Mouse (Mus musculus) neural tube, embryonic 11.5 days (tissue): ENCODE measurements around the gene Anp32e. TPM values are rescaled to one million over a fixed set of nuclear protein-coding genes. Genes with fewer than 3 reads are reported as not detected.
A peak's percentile ranks its signal among the peaks of the same experiment; 100 is the strongest.

Experiments
- ATAC-seq: fragments of 200-750 bp; cut with Nextera tagmentation; 2 replicates; pipeline ENCODE4 v1.8.0; 2017; ENCODE audit warnings: moderate number of reproducible peaks, mild to moderate bottlenecking, moderate TSS enrichment, moderate library complexity; ENCODE audit not compliant: insufficient read depth, low FRiP score, low TSS enrichment
- DNase-seq: peaks from one replicate; pipeline ENCODE4 v3.0.0-alpha.2; 2015; ENCODE audit warnings: low spot score
- H3K27ac ChIP-seq: fragments of 300-500 bp; sonication (generic); 2 replicates; pipeline ENCODE4 v1.5.1; 2014; ENCODE audit warnings: low read depth, mild to moderate bottlenecking, low read length
- H3K27me3 ChIP-seq: fragments of 300-500 bp; sonication (generic); 2 replicates; pipeline ENCODE4 v1.6.1; 2014; ENCODE audit warnings: mild to moderate bottlenecking, low read length, mixed read lengths; ENCODE audit not compliant: control insufficient read depth, insufficient read depth
- H3K36me3 ChIP-seq: fragments of 300-500 bp; sonication (generic); 2 replicates; pipeline ENCODE4 v1.6.1; 2014; ENCODE audit warnings: mild to moderate bottlenecking, low read length, moderate library complexity, mixed read lengths; ENCODE audit not compliant: control insufficient read depth, insufficient read depth
- H3K4me1 ChIP-seq: fragments of 300-500 bp; sonication (generic); 2 replicates; pipeline ENCODE4 v1.6.1; 2014; ENCODE audit warnings: low read length, mixed read lengths; ENCODE audit not compliant: control insufficient read depth, insufficient read depth
- H3K4me2 ChIP-seq: fragments of 300-500 bp; sonication (generic); 2 replicates; pipeline ENCODE4 v1.6.1; 2014; ENCODE audit warnings: low read depth, mild to moderate bottlenecking, moderate library complexity
- H3K4me3 ChIP-seq: fragments of 300-500 bp; sonication (generic); 2 replicates; pipeline ENCODE4 v1.5.1; 2014; ENCODE audit warnings: low read depth, low read length
- H3K9ac ChIP-seq: fragments of 300-500 bp; sonication (generic); 2 replicates; pipeline ENCODE4 v1.6.1; 2014; ENCODE audit warnings: mild to moderate bottlenecking, low read length
- H3K9me3 ChIP-seq: fragments of 300-500 bp; sonication (generic); 2 replicates; pipeline ENCODE4 v1.6.1; 2016; ENCODE audit warnings: low read length; ENCODE audit not compliant: control insufficient read depth
- WGBS: fragments of 180-500 bp; shearing (Covaris S2); extraction: QIAGEN DNeasy Blood & Tissue Kit; methylation state at CpG from one replicate; pipeline ENCODE4 v1.1.7; 2014; 5-methylcytosine and 5-hydroxymethylcytosine counted together
- polyA plus RNA-seq: library from polyadenylated mRNA; unstranded; fragments of >200 nt; fragmentation: Nextera tagmentation; extraction: Ambion mirVana; gene quantifications from 2 replicates; pipeline ENCODE4 v1.2.1, GENCODE M21; 2014

The Anp32e gene
- polyA plus RNA-seq, 1 experiment from 2014 or later, result 131 TPM

- Histone ChIP-seq H3K4me3 (no peak overlapping the region; the same call in 1 of the 2 replicates), H3K27me3 (no peaks in the 10 kb centered on the region), H3K9me3 (no peaks in the 10 kb centered on the region), H3K27ac (no peak overlapping the region), H3K9ac (no peak overlapping the region), H3K4me1 (peaks cover 13% of the 10 kb centered on the region), H3K36me3 (no peaks in the 10 kb centered on the region), H3K4me2 (no peak overlapping the region)
- DNase-seq, result no peak
- no peak for ATAC-seq
Measured at GRCm38 (mm10) chr3:95902373-95902625, 26.7 kb upstream of the Anp32e start.

GRCm38 (mm10) chr3:95902643-95903042 is 26.4 kb upstream of the Anp32e start:
- H3K36me3 ChIP-seq, result no peaks in the 10 kb centered on the region
- no peak for DNase-seq
- peak overlapping the region; percentile 13; the same call in 1 of the 2 replicates for H3K4me3 ChIP-seq
- H3K27ac ChIP-seq, result no peak overlapping the region
- no peaks in the 10 kb centered on the region for H3K9me3 ChIP-seq
- no peak overlapping the region for H3K4me2 ChIP-seq
- 34% methylated on average over 6 of the region's 6 CpGs for WGBS
- ATAC-seq, result no peak
- H3K9ac ChIP-seq, result no peak overlapping the region; the same call in none of the 2 replicates
- H3K4me1 ChIP-seq, result peaks cover 13% of the 10 kb centered on the region
- H3K27me3 ChIP-seq, result no peaks in the 10 kb centered on the region

GRCm38 (mm10) chr3:95903753-95904502 is 25.1 kb upstream of the Anp32e start:
- Histone ChIP-seq H3K9me3 (no peaks in the 10 kb centered on the region), H3K4me2 (peak overlapping the region; percentile 61), H3K9ac (peak overlapping the region; percentile 50), H3K4me3 (peak overlapping the region; percentile 26), H3K27ac (no peak overlapping the region), H3K36me3 (no peaks in the 10 kb centered on the region), H3K27me3 (no peaks in the 10 kb centered on the region), H3K4me1 (peaks cover 13% of the 10 kb centered on the region)
- ATAC-seq (0 out of 2 replicates have a peak, but pooled peaks have one; percentile 33), DNase-seq (peak; percentile 40)
- WGBS, result 3% methylated on average over 15 of the region's 15 CpGs

GRCm38 (mm10) chr3:95904568-95904967 is 24.5 kb upstream of the Anp32e start, which contains the start of gene Car14:
Gene Car14, minus strand, starts transcription at chr3:95904691.
- Histone ChIP-seq H3K36me3 (no peaks in the 10 kb centered on the region), H3K9ac (peak within 1 kb of the TSS; percentile 50), H3K4me1 (peaks cover 13% of the 10 kb centered on the region), H3K27ac (peak within 1 kb of the TSS; percentile 60), H3K27me3 (no peaks in the 10 kb centered on the region), H3K4me3 (peak within 1 kb of the TSS; percentile 26), H3K9me3 (no peaks in the 10 kb centered on the region), H3K4me2 (peak within 1 kb of the TSS; percentile 61)
- WGBS, result 2% methylated on average over 15 of the region's 15 CpGs
- DNase-seq, result peak; percentile 64
- ATAC-seq, result peak; percentile 49

GRCm38 (mm10) chr3:95905146-95905939 is 23.7 kb upstream of the Anp32e start:
- peak overlapping the region; percentile 26 for H3K4me3 ChIP-seq
- peak overlapping the region; percentile 61 for H3K4me2 ChIP-seq
- WGBS, result 0% methylated on average over 18 of the region's 18 CpGs
- H3K4me1 ChIP-seq, result peaks cover 13% of the 10 kb centered on the region
- H3K27me3 ChIP-seq, result no peaks in the 10 kb centered on the region
- DNase-seq (peak; percentile 78), ATAC-seq (peak; percentile 75)
- peak overlapping the region; percentile 50 for H3K9ac ChIP-seq
- peak overlapping the region; percentile 60 for H3K27ac ChIP-seq
- H3K9me3 ChIP-seq, result no peaks in the 10 kb centered on the region
- no peaks in the 10 kb centered on the region for H3K36me3 ChIP-seq

- Histone ChIP-seq H3K36me3 (no peaks in the 10 kb centered on the region), H3K4me3 (peak overlapping the region; percentile 26; the same call in 1 of the 2 replicates), H3K27me3 (no peaks in the 10 kb centered on the region), H3K27ac (peak overlapping the region; percentile 60), H3K9ac (peak overlapping the region; percentile 50), H3K4me1 (peaks cover 13% of the 10 kb centered on the region), H3K9me3 (no peaks in the 10 kb centered on the region), H3K4me2 (peak overlapping the region; percentile 61)
- DNase-seq (peak; percentile 67), ATAC-seq (0 out of 2 replicates have a peak, but pooled peaks have one; percentile 18)
- 0% methylated on average over 12 of the region's 12 CpGs for WGBS
Measured at GRCm38 (mm10) chr3:95905940-95906492, 23.0 kb upstream of the Anp32e start.

- Histone ChIP-seq H3K27me3 (no peaks in the 10 kb centered on the region), H3K9ac (no peak overlapping the region), H3K36me3 (no peaks in the 10 kb centered on the region), H3K9me3 (no peaks in the 10 kb centered on the region), H3K4me3 (0 out of 2 replicates have a peak overlapping the region, but pooled peaks have one; percentile 1), H3K4me2 (peak overlapping the region; percentile 61), H3K4me1 (peaks cover 13% of the 10 kb centered on the region), H3K27ac (no peak overlapping the region)
- DNase-seq (peak; percentile 67), ATAC-seq (no peak)
- WGBS, result under 1% methylated on average over 12 of the region's 12 CpGs
Measured at GRCm38 (mm10) chr3:95906860-95907259, 22.2 kb upstream of the Anp32e start.

GRCm38 (mm10) chr3:95907613-95908012 is 21.4 kb upstream of the Anp32e start:
- no peaks in the 10 kb centered on the region for H3K9me3 ChIP-seq
- H3K4me3 ChIP-seq, result no peak overlapping the region
- no peak overlapping the region for H3K4me2 ChIP-seq
- no peak overlapping the region for H3K27ac ChIP-seq
- 53% methylated on average over 4 of the region's 4 CpGs for WGBS
- DNase-seq (no peak), ATAC-seq (no peak)
- H3K27me3 ChIP-seq, result no peaks in the 10 kb centered on the region
- H3K4me1 ChIP-seq, result peaks cover 13% of the 10 kb centered on the region
- no peaks in the 10 kb centered on the region for H3K36me3 ChIP-seq
- no peak overlapping the region for H3K9ac ChIP-seq
